Mouse (Mus musculus) embryonic fibroblast, embryonic 13.5 days (primary cell): ENCODE measurements at regions not wholly inside any gene's neighbourhood (a gene's known extent, or its start where the extent isn't known, plus 50 kb on each side); places are given as distances from the start of the nearest gene placed in this dataset.

Experiments used
- CTCF ChIP-seq: IDR thresholded peaks from 2 replicates; pipeline ENCODE4 v1.5.1; 2011; ENCODE audit warnings: mild to moderate bottlenecking, control low read depth, low read length, moderate library complexity, borderline replicate concordance; ENCODE audit not compliant: insufficient read depth
- POLR2A ChIP-seq: IDR thresholded peaks from 2 replicates; pipeline ENCODE4 v1.6.1; 2011; ENCODE audit warnings: low read depth, mild to moderate bottlenecking, control low read depth, low read length, moderate library complexity

DNA sequence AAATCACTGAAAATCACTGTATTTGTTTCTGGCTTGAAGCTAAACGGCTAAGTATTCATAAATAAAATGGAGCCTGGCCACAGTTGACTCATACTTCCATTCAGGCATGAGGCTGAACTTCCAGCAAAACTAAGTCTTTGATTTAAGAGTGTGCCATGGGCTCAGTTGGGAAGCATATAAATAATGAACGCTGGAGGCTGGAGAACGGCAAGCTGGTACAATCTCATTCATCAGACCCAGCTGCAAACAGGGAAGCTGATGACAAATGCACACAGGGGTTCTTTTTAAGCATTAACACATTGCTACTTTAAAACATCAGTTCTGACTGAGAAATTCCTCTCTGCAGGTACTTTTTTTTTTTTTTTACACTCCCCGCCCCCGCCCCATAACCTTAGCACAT is 54.4 kb upstream of the Gm7271 start:
- TF ChIP-seq CTCF (no peak), POLR2A (no peak)
